ENCODE assay signal across 8 mouse cellular contexts in the genomic region with DNA sequence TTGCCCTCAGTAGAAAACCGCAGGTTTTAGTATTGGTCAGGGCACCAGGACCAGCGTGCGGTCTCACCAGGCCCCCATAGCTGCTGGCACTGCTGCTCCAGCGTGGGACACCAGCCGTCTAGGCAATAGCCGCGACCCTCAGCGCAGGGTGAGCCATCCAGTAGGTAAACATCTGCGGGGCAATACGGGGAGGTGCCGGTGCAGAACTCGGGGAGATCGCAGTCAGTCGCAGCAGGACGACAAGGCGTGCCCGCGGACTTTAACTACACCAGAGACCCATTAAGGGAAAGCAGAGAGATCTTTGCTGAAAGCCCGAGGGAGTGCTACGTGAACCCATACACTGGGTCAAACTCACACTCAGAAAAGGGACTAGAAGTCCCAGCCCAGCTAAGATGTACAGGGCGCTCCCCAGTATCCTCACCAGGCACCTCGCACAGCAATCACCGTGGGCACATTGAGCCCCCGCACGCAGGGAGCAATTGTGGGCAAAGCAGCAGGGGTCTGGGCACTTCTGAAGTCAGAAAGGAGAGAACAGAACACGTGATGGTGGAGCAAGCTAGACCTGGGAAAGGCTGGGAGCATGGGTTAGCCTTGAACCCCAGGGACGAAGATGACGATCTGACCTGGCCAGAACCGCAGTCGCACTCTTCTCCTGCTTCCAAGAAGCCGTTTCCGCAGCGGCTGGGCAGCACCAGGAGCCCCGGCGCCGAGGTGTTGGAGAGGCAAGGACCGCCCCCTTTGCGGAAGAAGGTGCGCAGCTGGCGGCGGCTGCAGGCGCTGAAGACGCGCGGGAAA. TPM values are rescaled to one million over a fixed set of nuclear protein-coding genes. Genes with fewer than 3 reads are reported as not detected.
DNase-seq lines count a peak whose midpoint lies in the region; ATAC-seq and TF ChIP-seq lines count a peak whose summit lies in the region.

No protein-coding gene starts in this region.

- no peak overlapping the region for H3K27ac ChIP-seq in lung, embryonic 16.5 days (ENCODE audit: low read length)
- H3K27ac ChIP-seq in forebrain, embryonic 10.5 days: no peak overlapping the region
- H3K27ac ChIP-seq in limb, embryonic 13.5 days: no peak overlapping the region
- H3K27ac ChIP-seq in stomach, postnatal 0 days (replicated peaks): no peak overlapping the region

- peaks cover 43% of the 10 kb centered on the region for H3K27me3 ChIP-seq in lung, embryonic 16.5 days (ENCODE audit: control insufficient read depth, insufficient read depth, low read depth, low read length)
- H3K27me3 ChIP-seq in forebrain, embryonic 10.5 days (ENCODE audit: poor library complexity, severe bottlenecking): peaks cover 88% of the 10 kb centered on the region
- H3K27me3 ChIP-seq in limb, embryonic 13.5 days: peaks cover 70% of the 10 kb centered on the region
- peaks cover 14% of the 10 kb centered on the region for H3K27me3 ChIP-seq in stomach, postnatal 0 days (ENCODE audit: control insufficient read depth, insufficient read depth, low read length)

- ATAC-seq in lung, embryonic 16.5 days (ENCODE audit: low read depth): no peak; the same call in 1 of the 2 replicates
- ATAC-seq in limb, embryonic 13.5 days (ENCODE audit: low FRiP score, low read depth): no peak
- no peak for ATAC-seq in stomach, postnatal 0 days (ENCODE audit: low FRiP score, low TSS enrichment)
- no peak for ATAC-seq in inflammation-experienced regulatory T-cells, adult 6 months

- no peak for TF ChIP-seq POLR2A in lung, adult 2 months (IDR thresholded peaks at IDR 0.05; ENCODE audit: borderline replicate concordance, extremely low read depth, low read depth, low read length)

- H3K36me3 ChIP-seq in lung, embryonic 16.5 days (ENCODE audit: control insufficient read depth, insufficient read depth, low read length): no peaks in the 10 kb centered on the region
- H3K36me3 ChIP-seq in forebrain, embryonic 10.5 days (replicated peaks): no peaks in the 10 kb centered on the region
- H3K36me3 ChIP-seq in limb, embryonic 13.5 days: no peaks in the 10 kb centered on the region
- no peaks in the 10 kb centered on the region for H3K36me3 ChIP-seq in stomach, postnatal 0 days (ENCODE audit: control insufficient read depth, insufficient read depth, low read length)

- H3K9ac ChIP-seq in lung, embryonic 16.5 days (ENCODE audit: low read length): 0 out of 2 replicates have a peak overlapping the region, but pooled peaks have one; percentile 7
- H3K9ac ChIP-seq in limb, embryonic 13.5 days: peak overlapping the region; percentile 25
- peak overlapping the region; percentile 43; the same call in 1 of the 2 replicates for H3K9ac ChIP-seq in stomach, postnatal 0 days (ENCODE audit: low read length)

- TF ChIP-seq CTCF in lung, adult 2 months (IDR thresholded peaks at IDR 0.05; ENCODE audit: insufficient read depth, low read length): no peak
- no peak for TF ChIP-seq CTCF in stomach, postnatal 0 days (IDR thresholded peaks at IDR 0.05; ENCODE audit: low read depth)

- peak overlapping the region; percentile 34 for H3K4me3 ChIP-seq in lung, embryonic 16.5 days (ENCODE audit: low read length)
- H3K4me3 ChIP-seq in lung, adult 2 months (replicated peaks; ENCODE audit: extremely low read depth, low read depth, low read length): no peak overlapping the region
- peak overlapping the region; percentile 47 for H3K4me3 ChIP-seq in forebrain, embryonic 10.5 days
- peak overlapping the region; percentile 41 for H3K4me3 ChIP-seq in limb, embryonic 13.5 days
- H3K4me3 ChIP-seq in stomach, postnatal 0 days (ENCODE audit: low read depth, low read length): peak overlapping the region; percentile 22

- H3K4me1 ChIP-seq in lung, embryonic 16.5 days (replicated peaks; ENCODE audit: control insufficient read depth, insufficient read depth, low read length): peaks cover 14% of the 10 kb centered on the region
- peaks cover 9% of the 10 kb centered on the region for H3K4me1 ChIP-seq in lung, adult 2 months (ENCODE audit: control insufficient read depth, insufficient read depth, low read length)
- H3K4me1 ChIP-seq in forebrain, embryonic 10.5 days: peaks cover 34% of the 10 kb centered on the region
- peaks cover 40% of the 10 kb centered on the region for H3K4me1 ChIP-seq in limb, embryonic 13.5 days
- peaks cover 7% of the 10 kb centered on the region; the same call in 1 of the 2 replicates for H3K4me1 ChIP-seq in stomach, postnatal 0 days (replicated peaks; ENCODE audit: control insufficient read depth, insufficient read depth)

- TF ChIP-seq EP300 in stomach, postnatal 0 days (optimal IDR thresholded peaks at IDR 0.05): no peak

- WGBS in lung, embryonic 16.5 days: 3% methylated on average over 45 of the region's 45 CpGs
- 8% methylated on average over 45 of the region's 45 CpGs for WGBS in lung, adult 2 months
- WGBS in forebrain, embryonic 10.5 days: 1% methylated on average over 45 of the region's 45 CpGs
- 1% methylated on average over 45 of the region's 45 CpGs for WGBS in limb, embryonic 13.5 days
- 8% methylated on average over 45 of the region's 45 CpGs for WGBS in stomach, postnatal 0 days

- peak overlapping the region; percentile 46 for H3K4me2 ChIP-seq in lung, embryonic 16.5 days (ENCODE audit: low read depth, low read length)
- H3K4me2 ChIP-seq in limb, embryonic 13.5 days (replicated peaks): peak overlapping the region; percentile 60
- peak overlapping the region; percentile 38 for H3K4me2 ChIP-seq in stomach, postnatal 0 days (replicated peaks; ENCODE audit: low read depth)

- H3K9me3 ChIP-seq in lung, embryonic 16.5 days (ENCODE audit: control insufficient read depth, low read length): no peaks in the 10 kb centered on the region
- H3K9me3 ChIP-seq in forebrain, embryonic 10.5 days: no peaks in the 10 kb centered on the region
- no peaks in the 10 kb centered on the region for H3K9me3 ChIP-seq in limb, embryonic 13.5 days
- no peaks in the 10 kb centered on the region for H3K9me3 ChIP-seq in stomach, postnatal 0 days (ENCODE audit: control insufficient read depth, low read length)

- no peak for DNase-seq in lung, adult 2 months
- no peak for DNase-seq in forebrain, embryonic 10.5 days (ENCODE audit: extremely low spot score, low spot score)
- DNase-seq in stomach, postnatal 0 days (ENCODE audit: low spot score): peak; percentile 43
- no peak for DNase-seq in frontal cortex, postnatal 36 days (ENCODE audit: low spot score in 2 of 2)
- DNase-seq in cerebellum, postnatal 25 days: no peak

RNA-seq across cellular contexts. Expression of gene Adam33, which starts 9.6 kb away (rescaled TPM):
- 6.5 and 7.1 TPM in 2 replicates for polyA plus RNA-seq in lung, embryonic 16.5 days (2015; fragmentation: Nextera tagmentation; extraction: Ambion mirVana)
- 28.8 and 34.5 TPM in 2 replicates for polyA plus RNA-seq in lung, adult 2 months (2012; rRNA removed)
- 0.63 TPM in 1 of 2 replicates, not detected in the other for polyA plus RNA-seq in forebrain, embryonic 10.5 days (2016; fragmentation: Nextera tagmentation; extraction: Ambion mirVana)
- 26.5 and 28.5 TPM in 2 replicates for polyA plus RNA-seq in limb, embryonic 13.5 days (2015; fragmentation: Nextera tagmentation; extraction: Ambion mirVana)
- 8.2 and 8.7 TPM in 2 replicates for polyA plus RNA-seq in stomach, postnatal 0 days (2015; fragmentation: Nextera tagmentation; extraction: Ambion mirVana)
- under 1 TPM in 2 of 3 experiments, not detected in 1; 0.15 to 0.42 TPM for polyA plus RNA-seq in inflammation-experienced regulatory T-cells, adult 6 months (2017; shearing (Covaris generic))

RNA-seq across cellular contexts. Expression of gene Gfra4, which starts 11.2 kb away (rescaled TPM):
- polyA plus RNA-seq in lung, embryonic 16.5 days (2015; fragmentation: Nextera tagmentation; extraction: Ambion mirVana): 8.2 and 9.3 TPM in 2 replicates
- polyA plus RNA-seq in lung, adult 2 months (2012; rRNA removed): 7.3 and 10.9 TPM in 2 replicates
- 3.1 and 3.3 TPM in 2 replicates for polyA plus RNA-seq in forebrain, embryonic 10.5 days (2016; fragmentation: Nextera tagmentation; extraction: Ambion mirVana)
- polyA plus RNA-seq in limb, embryonic 13.5 days (2015; fragmentation: Nextera tagmentation; extraction: Ambion mirVana): 27.4 and 29.2 TPM in 2 replicates
- polyA plus RNA-seq in stomach, postnatal 0 days (2015; fragmentation: Nextera tagmentation; extraction: Ambion mirVana): 10.1 and 10.3 TPM in 2 replicates
- under 1 TPM in 1 of 3 experiments, not detected in 2; 0.38 TPM for polyA plus RNA-seq in inflammation-experienced regulatory T-cells, adult 6 months (2017; shearing (Covaris generic))

RNA-seq across cellular contexts. Expression of gene Siglec1, which starts 32.5 kb away (rescaled TPM):
- 0.34 and 0.59 TPM in 2 replicates for polyA plus RNA-seq in lung, embryonic 16.5 days (2015; fragmentation: Nextera tagmentation; extraction: Ambion mirVana)
- polyA plus RNA-seq in lung, adult 2 months (2012; rRNA removed): 14.7 and 18.5 TPM in 2 replicates
- polyA plus RNA-seq in forebrain, embryonic 10.5 days (2016; fragmentation: Nextera tagmentation; extraction: Ambion mirVana): 0.09 and 0.12 TPM in 2 replicates
- polyA plus RNA-seq in limb, embryonic 13.5 days (2015; fragmentation: Nextera tagmentation; extraction: Ambion mirVana): 0.17 and 0.19 TPM in 2 replicates
- 0.34 and 0.38 TPM in 2 replicates for polyA plus RNA-seq in stomach, postnatal 0 days (2015; fragmentation: Nextera tagmentation; extraction: Ambion mirVana)
- not detected for polyA plus RNA-seq in inflammation-experienced regulatory T-cells, adult 6 months (2017; shearing (Covaris generic))
